Mouse (Mus musculus) CH12.LX (cell line): Measurements from ENCODE around the gene Epc2. TPM values are rescaled to one million over a fixed set of nuclear protein-coding genes. Genes with fewer than 3 reads are reported as not detected.

Experiments used
- DNase-seq: peaks from one replicate; pipeline ENCODE4 v3.0.0-alpha.2; 2013; ENCODE audit errors: extremely low read depth
- H3K27ac ChIP-seq: 2 replicates; pipeline ENCODE4 v1.5.1; 2012; ENCODE audit warnings: low read depth, mild to moderate bottlenecking, control low read depth, moderate library complexity; ENCODE audit not compliant: insufficient read depth
- H3K27me3 ChIP-seq: replicated peaks from 2 replicates; pipeline ENCODE3; 2012; ENCODE audit warnings: inconsistent platforms
- H3K36me3 ChIP-seq, 2 experiments: replicated peaks in 1 of 2; 2 replicates each; pipeline versions ENCODE3 to v1.6.1; 2012; ENCODE audit warnings: inconsistent platforms in 1 of 2, low read length in 1 of 2, mild to moderate bottlenecking in 1 of 2, mixed read lengths in 1 of 2, moderate library complexity in 1 of 2; ENCODE audit not compliant: control insufficient read depth in 1 of 2, insufficient read depth in 1 of 2
- H3K4me1 ChIP-seq, 2 experiments: 2 replicates each; pipeline ENCODE4 v1.6.1; 2012; ENCODE audit warnings: inconsistent platforms in 1 of 2, moderate library complexity in 1 of 2; ENCODE audit not compliant: insufficient read depth in 2 of 2, control insufficient read depth in 1 of 2
- H3K4me2 ChIP-seq: 2 replicates; pipeline ENCODE4 v1.6.1; 2012; ENCODE audit warnings: low read depth, mild to moderate bottlenecking, control low read depth; ENCODE audit not compliant: poor library complexity, insufficient read depth, severe bottlenecking
- H3K4me3 ChIP-seq, 3 experiments: fragments of 150-350 bp in 1 of 3; sonication (generic) in 1 of 3; replicated peaks in 1 of 3; 2 replicates each; pipeline versions ENCODE3 to v1.5.1; 2011 to 2012; ENCODE audit warnings: low read depth in 2 of 3, low read length in 2 of 3, mild to moderate bottlenecking in 2 of 3, moderate library complexity in 2 of 3, control low read depth in 1 of 3, improper control_type of control experiment in 1 of 3, inconsistent platforms in 1 of 3, mixed read lengths in 1 of 3; ENCODE audit not compliant: poor library complexity in 1 of 3
- H3K79me2 ChIP-seq: replicated peaks from 2 replicates; pipeline ENCODE4 v1.6.1; 2012; ENCODE audit warnings: mild to moderate bottlenecking, moderate library complexity; ENCODE audit not compliant: control insufficient read depth, poor library complexity, insufficient read depth, severe bottlenecking; ENCODE audit errors: extremely low read depth
- H3K9ac ChIP-seq: 2 replicates; pipeline ENCODE4 v1.6.1; 2012; ENCODE audit warnings: low read depth, mild to moderate bottlenecking, control low read depth, moderate library complexity; ENCODE audit not compliant: insufficient read depth
- H3K9me3 ChIP-seq: replicated peaks from 2 replicates; pipeline ENCODE3; 2012; ENCODE audit warnings: low read length, inconsistent platforms, mixed read lengths
- CTCF ChIP-seq, 2 experiments: IDR thresholded peaks in 1 of 2; conservative IDR thresholded peaks in 1 of 2; 2 replicates each; pipeline ENCODE4 v1.5.1; 2011 to 2012; ENCODE audit warnings: low read depth in 2 of 2, low read length in 2 of 2, improper control_type of control experiment in 1 of 2, inconsistent platforms in 1 of 2, mild to moderate bottlenecking in 1 of 2, moderate library complexity in 1 of 2
- E2F4 ChIP-seq: IDR thresholded peaks from 2 replicates; pipeline ENCODE4 v1.6.1; 2011; ENCODE audit warnings: low read depth, low read length, improper control_type of control experiment; ENCODE audit not compliant: insufficient replicate concordance
- ELF1 ChIP-seq: IDR thresholded peaks from 2 replicates; pipeline ENCODE4 v1.6.1; 2014; ENCODE audit warnings: low read depth, mild to moderate bottlenecking, inconsistent platforms, low read length, improper control_type of control experiment
- ETS1 ChIP-seq: conservative IDR thresholded peaks from 2 replicates; pipeline ENCODE4 v1.6.1; 2012; ENCODE audit warnings: low read depth, mild to moderate bottlenecking, inconsistent platforms, low read length, improper control_type of control experiment, moderate library complexity
- HCFC1 ChIP-seq: IDR thresholded peaks from 2 replicates; pipeline ENCODE4 v1.6.1; 2012; ENCODE audit warnings: low read depth, mild to moderate bottlenecking, inconsistent platforms, low read length, improper control_type of control experiment
- JUN ChIP-seq: IDR thresholded peaks from 2 replicates; pipeline ENCODE4 v1.6.1; 2011; ENCODE audit warnings: low read depth, mild to moderate bottlenecking, low read length, improper control_type of control experiment, moderate library complexity; ENCODE audit not compliant: insufficient read depth
- JUND ChIP-seq: conservative IDR thresholded peaks from 2 replicates; pipeline ENCODE4 v1.6.1; 2011; ENCODE audit warnings: low read depth, low read length, improper control_type of control experiment
- MAFK ChIP-seq: IDR thresholded peaks from 2 replicates; pipeline ENCODE4 v1.6.1; 2011; ENCODE audit warnings: low read length, improper control_type of control experiment; ENCODE audit not compliant: insufficient replicate concordance
- MAX ChIP-seq: IDR thresholded peaks from 2 replicates; pipeline ENCODE4 v1.6.1; 2011; ENCODE audit warnings: low read length, improper control_type of control experiment
- MXI1 ChIP-seq: IDR thresholded peaks from 2 replicates; pipeline ENCODE4 v1.6.1; 2011; ENCODE audit warnings: mild to moderate bottlenecking, low read depth, low read length, improper control_type of control experiment
- MYC ChIP-seq: IDR thresholded peaks from 2 replicates; pipeline ENCODE4 v1.6.1; 2011; ENCODE audit warnings: low read depth, mild to moderate bottlenecking, improper control_type of control experiment, low read length
- PAX5 ChIP-seq: IDR thresholded peaks from 2 replicates; pipeline ENCODE4 v1.6.1; 2012; ENCODE audit warnings: low read length, inconsistent platforms, mixed read lengths
- POLR2A ChIP-seq: IDR thresholded peaks from 2 replicates; pipeline ENCODE4 v1.6.1; 2011; ENCODE audit warnings: low read depth, mild to moderate bottlenecking, improper control_type of control experiment, low read length
- POLR2AphosphoS2 ChIP-seq: IDR thresholded peaks from 2 replicates; pipeline ENCODE4 v1.6.1; 2011; ENCODE audit warnings: low read depth, low read length, improper control_type of control experiment
- RCOR1 ChIP-seq: conservative IDR thresholded peaks from 2 replicates; pipeline ENCODE4 v1.6.1; 2012; ENCODE audit warnings: low read depth, mild to moderate bottlenecking, inconsistent platforms, low read length, improper control_type of control experiment
- ZC3H11A ChIP-seq: IDR thresholded peaks from 2 replicates; pipeline ENCODE4 v1.6.1; 2012; ENCODE audit warnings: low read depth, mild to moderate bottlenecking, inconsistent platforms, low read length, improper control_type of control experiment
- ZKSCAN1 ChIP-seq: IDR thresholded peaks from 2 replicates; pipeline ENCODE4 v1.6.1; 2012; ENCODE audit warnings: low read depth, inconsistent platforms, low read length, improper control_type of control experiment, borderline replicate concordance
- dilution Hi-C: fragments of 300-500 bp; cut with MboI; formaldehyde crosslinking; loops from 2 replicates; pipeline ENCODE4 v1.14.3; 2020; ENCODE audit warnings: low sequenced_read_pairs; ENCODE audit not compliant: extremely low pct_unique_long_range_greater_than_20kb, extremely low pct_ligation_motif_present
- in situ Hi-C: fragments of 300-500 bp; cut with MboI; formaldehyde crosslinking; loops from 3 replicates; pipeline ENCODE4 v1.14.3; 2019; ENCODE audit warnings: low sequenced_read_pairs, low pct_ligation_motif_present, low pct_unique_long_range_greater_than_20kb, mixed read lengths
- polyA plus RNA-seq: library from polyadenylated mRNA; unstranded; fragments of >175 nt; gene quantifications from 2 replicates; pipeline ENCODE4 v1.2.1, GENCODE M21; 2012; ENCODE audit warnings: low read depth; ENCODE audit not compliant: insufficient read length
- total RNA-seq, 2 experiments: library from RNA; depleted of rRNA; stranded (reverse); fragments of 300-350 nt in 1 of 2; fragments of >200 nt in 1 of 2; gene quantifications; 2 replicates each; pipeline ENCODE4 v1.2.3; 2012 to 2014

Epc2 gene
- total and polyA plus RNA-seq, 3 experiments = 10.5 to 22.8 (median 19.2) TPM

GRCm38 (mm10) chr2:49467038-49467437 is 15.8 kb downstream of the Epc2 start:
- dilution Hi-C loops = no loop called here
- peaks cover 0 to 11% of the 10 kb centered on the region in 2 experiments; a peak in 2 of 4 replicates for H3K4me1 ChIP-seq
- H3K27me3 ChIP-seq = no peaks in the 10 kb centered on the region
- H3K9me3 ChIP-seq = no peaks in the 10 kb centered on the region
- no peak for TF ChIP-seq ELF1
- no peak for TF ChIP-seq CTCF (conservative IDR thresholded peaks at IDR 0.05 in 1 of 2, IDR thresholded peaks at IDR 0.05 in 1 of 2; ENCODE audit: low read depth in 2 of 2, low read length in 2 of 2)
- TF ChIP-seq JUND = no peak
- TF ChIP-seq MAX = no peak
- TF ChIP-seq MXI1 = no peak
- TF ChIP-seq JUN = no peak
- TF ChIP-seq ZC3H11A = no peak
- H3K4me2 ChIP-seq = no peak overlapping the region
- no peaks in the 10 kb centered on the region for H3K36me3 ChIP-seq
- DNase-seq = no peak
- no peak overlapping the region for H3K27ac ChIP-seq
- no peak overlapping the region for H3K9ac ChIP-seq
- in situ Hi-C loops = no loop called here
- H3K4me3 ChIP-seq = no peak overlapping the region
- H3K79me2 ChIP-seq = peaks cover 44% of the 10 kb centered on the region

- H3K4me1 ChIP-seq = peaks cover 0 to 18% of the 10 kb centered on the region in 2 experiments; a peak in 2 of 4 replicates
- no peaks in the 10 kb centered on the region for H3K9me3 ChIP-seq
- H3K79me2 ChIP-seq = peaks cover 27% of the 10 kb centered on the region
- H3K4me2 ChIP-seq = no peak overlapping the region
- TF ChIP-seq HCFC1 (no peak), ETS1 (no peak), POLR2AphosphoS2 (no peak), PAX5 (no peak), MAFK (no peak), JUND (no peak), E2F4 (no peak), MYC (no peak), ZKSCAN1 (no peak), POLR2A (no peak), RCOR1 (no peak)
- H3K4me3 ChIP-seq = no peak overlapping the region
- dilution Hi-C loops (no loop called here), in situ Hi-C loops (no loop called here)
- peaks cover 0 to 4% of the 10 kb centered on the region in 2 experiments for H3K36me3 ChIP-seq
- no peak for DNase-seq
- H3K27me3 ChIP-seq = no peaks in the 10 kb centered on the region
- H3K27ac ChIP-seq = no peak overlapping the region
- no peak overlapping the region for H3K9ac ChIP-seq
These were observed 19.9 kb downstream of the Epc2 start for GRCm38 (mm10) chr2:49471188-49471587.
